Mouse (Mus musculus) cortical plate, adult 2 months (tissue): ENCODE results near the gene Hpcal1.

Experiments
- CTCF ChIP-seq: fragments of 200-500 bp; IDR thresholded peaks from 2 replicates; pipeline ENCODE4 v1.5.1; 2011; ENCODE audit warnings: mild to moderate bottlenecking, control low read depth, low read length; ENCODE audit not compliant: insufficient read depth; ENCODE audit errors: extremely low read depth
- POLR2A ChIP-seq: fragments of 200-500 bp; IDR thresholded peaks from 2 replicates; pipeline ENCODE4 v1.6.1; 2011; ENCODE audit warnings: mild to moderate bottlenecking, low read length, control low read depth; ENCODE audit not compliant: insufficient read depth; ENCODE audit errors: extremely low read depth

DNA sequence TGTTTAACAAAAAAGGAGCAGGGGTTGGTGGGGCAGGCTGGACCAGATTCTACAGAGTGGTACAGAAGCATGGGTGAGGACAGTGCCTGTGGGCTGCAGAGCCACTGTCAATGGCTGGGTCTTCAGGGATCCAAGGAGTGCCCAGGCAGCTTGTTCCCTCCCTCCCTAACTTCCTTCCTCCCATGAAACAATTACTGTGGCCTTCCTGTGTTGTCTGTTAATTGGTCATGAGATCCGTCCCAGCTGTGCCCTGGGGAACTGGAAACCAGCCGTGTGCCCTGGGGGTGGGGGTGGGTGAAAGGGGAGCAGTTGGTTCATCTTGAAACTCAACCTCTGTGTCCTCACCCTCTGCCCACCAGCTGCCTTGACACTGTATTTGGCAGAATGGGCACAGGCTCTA is 79.9 kb downstream of the Hpcal1 start:
- no peak for TF ChIP-seq POLR2A
- no peak for TF ChIP-seq CTCF
